Mouse (Mus musculus) midbrain, embryonic 13.5 days (tissue): Measurements from ENCODE around the gene Slc25a38. TPM values are rescaled to one million over a fixed set of nuclear protein-coding genes. Genes with fewer than 3 reads are reported as not detected.

Source experiments
- ATAC-seq: fragments of 200-750 bp; cut with Nextera tagmentation; 2 replicates; pipeline ENCODE4 v1.8.0; 2017; ENCODE audit warnings: mild to moderate bottlenecking, moderate TSS enrichment, moderate library complexity
- H3K27ac ChIP-seq: fragments of 300-500 bp; sonication (generic); 2 replicates; pipeline ENCODE4 v1.5.1; 2015; ENCODE audit warnings: inconsistent platforms, mild to moderate bottlenecking, moderate library complexity
- H3K27me3 ChIP-seq: fragments of 300-500 bp; sonication (generic); 2 replicates; pipeline ENCODE4 v1.6.1; 2015; ENCODE audit warnings: mild to moderate bottlenecking, inconsistent platforms
- H3K36me3 ChIP-seq: fragments of 300-500 bp; sonication (generic); 2 replicates; pipeline ENCODE4 v1.6.1; 2015; ENCODE audit warnings: mild to moderate bottlenecking, inconsistent platforms
- H3K4me1 ChIP-seq: fragments of 300-500 bp; sonication (generic); replicated peaks from 2 replicates; pipeline ENCODE4 v1.6.1; 2015; ENCODE audit warnings: inconsistent platforms
- H3K4me2 ChIP-seq: fragments of 300-500 bp; sonication (generic); replicated peaks from 2 replicates; pipeline ENCODE4 v1.6.1; 2015; ENCODE audit warnings: moderate library complexity, mild to moderate bottlenecking, inconsistent platforms
- H3K4me3 ChIP-seq: fragments of 300-500 bp; sonication (generic); replicated peaks from 2 replicates; pipeline ENCODE4 v1.5.1; 2015; ENCODE audit warnings: mild to moderate bottlenecking, inconsistent platforms
- H3K9ac ChIP-seq: fragments of 300-500 bp; sonication (generic); replicated peaks from 2 replicates; pipeline ENCODE4 v1.6.1; 2015; ENCODE audit warnings: mild to moderate bottlenecking, inconsistent platforms
- H3K9me3 ChIP-seq: fragments of 300-500 bp; sonication (generic); 2 replicates; pipeline ENCODE4 v1.6.1; 2016; ENCODE audit warnings: mild to moderate bottlenecking, inconsistent platforms
- WGBS: fragments of 180-500 bp; shearing (Covaris S2); methylation state at CpG from one replicate; pipeline ENCODE4 v1.1.7; 2015; 5-methylcytosine and 5-hydroxymethylcytosine counted together
- polyA plus RNA-seq: library from polyadenylated mRNA; unstranded; fragments of >200 nt; fragmentation: Nextera tagmentation; extraction: Ambion mirVana; gene quantifications from 2 replicates; pipeline ENCODE4 v1.2.1, GENCODE M21; 2015

Gene Slc25a38
- polyA plus RNA-seq, 1 experiment from 2014 or later, result 39.2 TPM

- WGBS, result 75% methylated on average over 5 of the region's 5 CpGs
Measured at GRCm38 (mm10) chr9:120081967-120082366, 28.2 kb upstream of the Slc25a38 start.

GRCm38 (mm10) chr9:120082691-120083090 lies 27.5 kb upstream of the Slc25a38 start:
- no peak overlapping the region for H3K27ac ChIP-seq
- no peaks in the 10 kb centered on the region for H3K27me3 ChIP-seq
- H3K4me3 ChIP-seq, result no peak overlapping the region
- no peaks in the 10 kb centered on the region for H3K9me3 ChIP-seq
- no peak overlapping the region for H3K4me2 ChIP-seq
- no peak for ATAC-seq
- 72% methylated on average over 4 of the region's 4 CpGs for WGBS
- H3K36me3 ChIP-seq, result no peaks in the 10 kb centered on the region
- H3K9ac ChIP-seq, result no peak overlapping the region
- H3K4me1 ChIP-seq, result no peaks in the 10 kb centered on the region

More at GRCm38 (mm10) chr9:120081967-120082366, 28.2 kb upstream of the Slc25a38 start:
- Histone ChIP-seq H3K9ac (no peak overlapping the region), H3K27ac (no peak overlapping the region), H3K4me3 (no peak overlapping the region), H3K4me1 (no peaks in the 10 kb centered on the region), H3K9me3 (no peaks in the 10 kb centered on the region), H3K4me2 (no peak overlapping the region), H3K36me3 (no peaks in the 10 kb centered on the region), H3K27me3 (no peaks in the 10 kb centered on the region)
- ATAC-seq, result no peak

GRCm38 (mm10) chr9:120083158-120083894 lies 26.8 kb upstream of the Slc25a38 start:
- no peak overlapping the region for H3K27ac ChIP-seq
- H3K9me3 ChIP-seq, result no peaks in the 10 kb centered on the region
- 76% methylated on average over 18 of the region's 18 CpGs for WGBS
- H3K36me3 ChIP-seq, result no peaks in the 10 kb centered on the region
- H3K4me1 ChIP-seq, result no peaks in the 10 kb centered on the region
- H3K27me3 ChIP-seq, result no peaks in the 10 kb centered on the region
- no peak for ATAC-seq
- H3K4me2 ChIP-seq, result no peak overlapping the region
- no peak overlapping the region for H3K9ac ChIP-seq
- H3K4me3 ChIP-seq, result no peak overlapping the region

- Histone ChIP-seq H3K4me2 (no peak overlapping the region), H3K36me3 (no peaks in the 10 kb centered on the region), H3K27ac (no peak overlapping the region), H3K4me1 (no peaks in the 10 kb centered on the region), H3K27me3 (no peaks in the 10 kb centered on the region), H3K9ac (0 out of 2 replicates have a peak overlapping the region, but pooled peaks have one; percentile 4), H3K9me3 (0 out of 2 replicates have a peak, but pooled peaks cover 4% of the 10 kb centered on the region), H3K4me3 (no peak overlapping the region)
- no peak for ATAC-seq
- 86% methylated on average over 9 of the region's 9 CpGs for WGBS
Measured at GRCm38 (mm10) chr9:120084406-120084805, 25.8 kb upstream of the Slc25a38 start.

- Histone ChIP-seq H3K9ac (no peak overlapping the region), H3K4me2 (no peak overlapping the region), H3K9me3 (0 out of 2 replicates have a peak, but pooled peaks cover 4% of the 10 kb centered on the region), H3K4me3 (no peak overlapping the region), H3K4me1 (no peaks in the 10 kb centered on the region), H3K36me3 (no peaks in the 10 kb centered on the region), H3K27ac (no peak overlapping the region), H3K27me3 (no peaks in the 10 kb centered on the region)
- WGBS, result 83% methylated on average over 7 of the region's 7 CpGs
- ATAC-seq, result no peak
Measured at GRCm38 (mm10) chr9:120089125-120089524, 21.0 kb upstream of the Slc25a38 start.

GRCm38 (mm10) chr9:120091086-120091485 lies 19.1 kb upstream of the Slc25a38 start:
- 86% methylated on average over 10 of the region's 10 CpGs for WGBS

GRCm38 (mm10) chr9:120091696-120092238 lies 18.4 kb upstream of the Slc25a38 start, which contains the start of gene Ccr8:
Gene Ccr8, plus strand, starts transcription at chr9:120092114.
- Histone ChIP-seq H3K4me2 (no peak within 1 kb of the TSS), H3K4me1 (no peaks in the 10 kb centered on the region), H3K9me3 (0 out of 2 replicates have a peak, but pooled peaks cover 4% of the 10 kb centered on the region), H3K27ac (no peak within 1 kb of the TSS), H3K27me3 (no peaks in the 10 kb centered on the region), H3K9ac (no peak within 1 kb of the TSS), H3K4me3 (no peak within 1 kb of the TSS), H3K36me3 (no peaks in the 10 kb centered on the region)
- 83% methylated on average over 5 of the region's 5 CpGs for WGBS
- no peak for ATAC-seq

More at GRCm38 (mm10) chr9:120091086-120091485, 19.1 kb upstream of the Slc25a38 start:
- no peak for ATAC-seq
- Histone ChIP-seq H3K9ac (no peak overlapping the region), H3K4me1 (no peaks in the 10 kb centered on the region), H3K4me3 (no peak overlapping the region), H3K27me3 (no peaks in the 10 kb centered on the region), H3K27ac (no peak overlapping the region), H3K9me3 (0 out of 2 replicates have a peak, but pooled peaks cover 4% of the 10 kb centered on the region), H3K36me3 (no peaks in the 10 kb centered on the region), H3K4me2 (no peak overlapping the region)

GRCm38 (mm10) chr9:120093701-120094100 lies 16.5 kb upstream of the Slc25a38 start:
- no peak for ATAC-seq
- no peaks in the 10 kb centered on the region for H3K36me3 ChIP-seq
- 92% methylated on average over 13 of the region's 13 CpGs for WGBS
- H3K27ac ChIP-seq, result no peak overlapping the region
- 0 out of 2 replicates have a peak, but pooled peaks cover 4% of the 10 kb centered on the region for H3K9me3 ChIP-seq
- no peak overlapping the region for H3K4me3 ChIP-seq
- no peak overlapping the region for H3K4me2 ChIP-seq
- H3K4me1 ChIP-seq, result no peaks in the 10 kb centered on the region
- no peak overlapping the region for H3K9ac ChIP-seq
- H3K27me3 ChIP-seq, result no peaks in the 10 kb centered on the region

GRCm38 (mm10) chr9:120095886-120096285 lies 14.3 kb upstream of the Slc25a38 start:
- Histone ChIP-seq H3K9me3 (no peaks in the 10 kb centered on the region), H3K27ac (no peak overlapping the region), H3K4me3 (no peak overlapping the region), H3K4me1 (no peaks in the 10 kb centered on the region), H3K9ac (no peak overlapping the region), H3K36me3 (no peaks in the 10 kb centered on the region), H3K27me3 (no peaks in the 10 kb centered on the region), H3K4me2 (no peak overlapping the region)
- WGBS, result 84% methylated on average over 7 of the region's 7 CpGs
- ATAC-seq, result no peak

- no peak overlapping the region for H3K4me3 ChIP-seq
- H3K4me2 ChIP-seq, result no peak overlapping the region
- H3K9me3 ChIP-seq, result peaks cover 8% of the 10 kb centered on the region; the same call in 1 of the 2 replicates
- H3K27me3 ChIP-seq, result no peaks in the 10 kb centered on the region
- H3K27ac ChIP-seq, result no peak overlapping the region
- H3K4me1 ChIP-seq, result no peaks in the 10 kb centered on the region
- no peak for ATAC-seq
- no peak overlapping the region for H3K9ac ChIP-seq
- 22% methylated on average over 7 of the region's 7 CpGs for WGBS
- H3K36me3 ChIP-seq, result no peaks in the 10 kb centered on the region
Measured at GRCm38 (mm10) chr9:120098682-120099081, 11.5 kb upstream of the Slc25a38 start.

GRCm38 (mm10) chr9:120099304-120099703 lies 10.9 kb upstream of the Slc25a38 start:
- Histone ChIP-seq H3K27me3 (no peaks in the 10 kb centered on the region), H3K36me3 (no peaks in the 10 kb centered on the region), H3K9me3 (peaks cover 8% of the 10 kb centered on the region; the same call in 1 of the 2 replicates), H3K4me3 (no peak overlapping the region), H3K27ac (no peak overlapping the region), H3K4me2 (no peak overlapping the region), H3K9ac (no peak overlapping the region), H3K4me1 (no peaks in the 10 kb centered on the region)
- WGBS, result 94% methylated on average over 8 of the region's 8 CpGs
- ATAC-seq, result no peak

- no peak overlapping the region for H3K27ac ChIP-seq
- H3K4me2 ChIP-seq, result no peak overlapping the region
- peaks cover 8% of the 10 kb centered on the region; the same call in 1 of the 2 replicates for H3K9me3 ChIP-seq
- no peaks in the 10 kb centered on the region for H3K36me3 ChIP-seq
- no peak overlapping the region for H3K9ac ChIP-seq
- no peaks in the 10 kb centered on the region for H3K27me3 ChIP-seq
- WGBS, result 89% methylated on average over 2 of the region's 2 CpGs
- H3K4me1 ChIP-seq, result no peaks in the 10 kb centered on the region
- H3K4me3 ChIP-seq, result no peak overlapping the region
- no peak for ATAC-seq
Measured at GRCm38 (mm10) chr9:120101165-120101564, 9.0 kb upstream of the Slc25a38 start.
